Mouse (Mus musculus) CH12.LX (cell line): ENCODE measurements around the gene Srarp.

Source experiments
- CTCF ChIP-seq, 2 experiments: IDR thresholded peaks in 1 of 2; conservative IDR thresholded peaks in 1 of 2; 2 replicates each; pipeline ENCODE4 v1.5.1; 2011 to 2012; ENCODE audit warnings: low read depth in 2 of 2, low read length in 2 of 2, improper control_type of control experiment in 1 of 2, inconsistent platforms in 1 of 2, mild to moderate bottlenecking in 1 of 2, moderate library complexity in 1 of 2
- EP300 ChIP-seq: IDR thresholded peaks from 2 replicates; pipeline ENCODE4 v1.6.1; 2011; ENCODE audit warnings: low read length, improper control_type of control experiment
- ETS1 ChIP-seq: conservative IDR thresholded peaks from 2 replicates; pipeline ENCODE4 v1.6.1; 2012; ENCODE audit warnings: low read depth, mild to moderate bottlenecking, inconsistent platforms, low read length, improper control_type of control experiment, moderate library complexity
- HCFC1 ChIP-seq: IDR thresholded peaks from 2 replicates; pipeline ENCODE4 v1.6.1; 2012; ENCODE audit warnings: low read depth, mild to moderate bottlenecking, inconsistent platforms, low read length, improper control_type of control experiment
- JUND ChIP-seq: conservative IDR thresholded peaks from 2 replicates; pipeline ENCODE4 v1.6.1; 2011; ENCODE audit warnings: low read depth, low read length, improper control_type of control experiment
- MAFK ChIP-seq: IDR thresholded peaks from 2 replicates; pipeline ENCODE4 v1.6.1; 2011; ENCODE audit warnings: low read length, improper control_type of control experiment; ENCODE audit not compliant: insufficient replicate concordance
- POLR2A ChIP-seq: IDR thresholded peaks from 2 replicates; pipeline ENCODE4 v1.6.1; 2011; ENCODE audit warnings: low read depth, mild to moderate bottlenecking, improper control_type of control experiment, low read length
- SMC3 ChIP-seq: IDR thresholded peaks from 2 replicates; pipeline ENCODE4 v1.6.1; 2011; ENCODE audit warnings: low read depth, low read length, improper control_type of control experiment
- TBP ChIP-seq: conservative IDR thresholded peaks from 2 replicates; pipeline ENCODE4 v1.6.1; 2011; ENCODE audit warnings: low read depth, low read length, improper control_type of control experiment
- UBTF ChIP-seq: IDR thresholded peaks from 2 replicates; pipeline ENCODE4 v1.6.1; 2012; ENCODE audit warnings: low read depth, mild to moderate bottlenecking, inconsistent platforms, low read length, improper control_type of control experiment, moderate library complexity
- ZNF384 ChIP-seq: IDR thresholded peaks from 2 replicates; pipeline ENCODE4 v1.6.1; 2012; ENCODE audit warnings: low read depth, low read length, improper control_type of control experiment, inconsistent platforms

DNA sequence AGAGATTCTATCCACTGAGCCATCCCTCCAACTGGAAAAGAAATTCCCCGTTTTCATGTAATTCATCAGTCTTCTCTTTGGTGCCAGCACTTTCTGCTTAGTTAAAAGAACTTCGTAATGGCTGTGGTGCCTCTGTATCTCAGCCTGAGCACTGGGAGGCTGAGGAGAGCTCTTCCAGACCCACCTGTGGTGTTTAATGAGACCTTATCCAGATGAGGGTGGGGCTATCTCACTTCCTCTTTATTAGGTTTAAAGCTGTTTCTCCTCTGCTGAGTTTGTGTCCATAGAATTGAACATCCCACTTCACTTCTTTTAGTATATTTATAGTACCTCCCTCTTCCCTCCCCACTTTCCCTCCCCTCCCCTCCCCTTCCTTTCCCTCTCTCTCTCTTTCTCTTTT is 15.3 kb upstream of the Srarp start:
- no peak for TF ChIP-seq CTCF (conservative IDR thresholded peaks at IDR 0.05 in 1 of 2, IDR thresholded peaks at IDR 0.05 in 1 of 2; ENCODE audit: low read depth in 2 of 2, low read length in 2 of 2)
- TF ChIP-seq ETS1 = no peak
- no peak for TF ChIP-seq TBP
- no peak for TF ChIP-seq POLR2A
- TF ChIP-seq MAFK = no peak
- TF ChIP-seq SMC3 = no peak
- TF ChIP-seq EP300 = no peak
- TF ChIP-seq HCFC1 = no peak
- TF ChIP-seq ZNF384 = no peak
- TF ChIP-seq JUND = no peak
- TF ChIP-seq UBTF = no peak
